Mouse (Mus musculus): ENCODE measurements at regions not wholly inside any gene's neighbourhood (a gene's known extent, or its start where the extent isn't known, plus 50 kb on each side); places are given as distances from the start of the nearest gene placed in this dataset.

- DNase-seq (ENCODE audit: low spot score), result peak; percentile 2
These were observed 2231.6 kb downstream of the Pcdh9 start for GRCm38 (mm10) chr14:91658654-91659421.

GRCm38 (mm10) chr14:91656011-91656410 lies 2234.5 kb downstream of the Pcdh9 start:
- DNase-seq (ENCODE audit: low spot score), result no peak

- no peak for DNase-seq (ENCODE audit: low spot score)
These were observed 2259.5 kb downstream of the Pcdh9 start for GRCm38 (mm10) chr14:91630976-91631375.

GRCm38 (mm10) chr14:91614391-91614790 lies 2276.1 kb downstream of the Pcdh9 start:
- DNase-seq (ENCODE audit: low spot score), result no peak

GRCm38 (mm10) chr14:91604570-91604969 lies 2285.9 kb downstream of the Pcdh9 start:
- DNase-seq (ENCODE audit: low spot score), result no peak

GRCm38 (mm10) chr14:91582462-91582861 lies 2308.0 kb downstream of the Pcdh9 start:
- no peak for DNase-seq (ENCODE audit: low spot score)

GRCm38 (mm10) chr14:91581684-91582424 lies 2308.6 kb downstream of the Pcdh9 start:
- no peak for DNase-seq (ENCODE audit: low spot score)

- DNase-seq (ENCODE audit: low spot score), result no peak
These were observed 2321.4 kb downstream of the Pcdh9 start for GRCm38 (mm10) chr14:91569100-91569499.

GRCm38 (mm10) chr14:91539181-91539580 lies 2351.3 kb downstream of the Pcdh9 start:
- no peak for DNase-seq (ENCODE audit: low spot score)

GRCm38 (mm10) chr14:91534931-91535330 lies 2355.5 kb downstream of the Pcdh9 start:
- DNase-seq (ENCODE audit: low spot score), result no peak

GRCm38 (mm10) chr14:91498449-91498848 lies 2392.0 kb downstream of the Pcdh9 start:
- DNase-seq (ENCODE audit: low spot score), result no peak

- no peak for DNase-seq (ENCODE audit: low spot score)
These were observed 2412.1 kb downstream of the Pcdh9 start for GRCm38 (mm10) chr14:91478358-91478870.

GRCm38 (mm10) chr14:91463910-91464309 lies 2426.6 kb downstream of the Pcdh9 start:
- DNase-seq (ENCODE audit: low spot score), result peak; percentile 6

GRCm38 (mm10) chr14:91462671-91463070 lies 2427.8 kb downstream of the Pcdh9 start:
- no peak for DNase-seq (ENCODE audit: low spot score)

GRCm38 (mm10) chr14:91458756-91459155 lies 2431.7 kb downstream of the Pcdh9 start:
- DNase-seq (ENCODE audit: low spot score), result no peak
